Mouse (Mus musculus): ENCODE data around the gene Slc48a1. TPM values are rescaled to one million over a fixed set of nuclear protein-coding genes. Genes with fewer than 3 reads are reported as not detected.
A peak's percentile ranks its signal among the peaks of the same experiment; 100 is the strongest.

Gene Slc48a1
- polyA plus RNA-seq, 1 experiment from 2014 or later: 45.1 TPM

- WGBS (ENCODE audit: insufficient replicate concordance): 79% methylated on average over 1 of the region's 1 CpGs
- peaks cover 17% of the 10 kb centered on the region for H3K4me1 ChIP-seq (ENCODE audit: control insufficient read depth, insufficient read depth, low read length)
- no peak for ATAC-seq (replicated peaks; ENCODE audit: insufficient number of reproducible peaks, low FRiP score, low TSS enrichment)
- no peak overlapping the region for H3K27ac ChIP-seq (ENCODE audit: low read depth, low read length)
- no peaks in the 10 kb centered on the region for H3K36me3 ChIP-seq (ENCODE audit: control insufficient read depth, insufficient read depth, low read length)
- no peaks in the 10 kb centered on the region for H3K9me3 ChIP-seq (replicated peaks; ENCODE audit: control insufficient read depth, low read length)
- H3K4me3 ChIP-seq (ENCODE audit: low read depth, low read length): no peak overlapping the region
- H3K27me3 ChIP-seq (ENCODE audit: control insufficient read depth, insufficient read depth, low read length): no peaks in the 10 kb centered on the region
- no peak overlapping the region for H3K9ac ChIP-seq (ENCODE audit: low read depth, low read length)
- H3K4me2 ChIP-seq: no peak overlapping the region
These were observed 1.3 kb downstream of the Slc48a1 start for GRCm38 (mm10) chr15:97779576-97779975.

- 78% methylated on average over 12 of the region's 12 CpGs for WGBS (ENCODE audit: insufficient replicate concordance)
- Histone ChIP-seq H3K4me2 (no peak overlapping the region), H3K27ac (ENCODE audit: low read depth, low read length) (no peak overlapping the region), H3K27me3 (ENCODE audit: control insufficient read depth, insufficient read depth, low read length) (no peaks in the 10 kb centered on the region), H3K36me3 (ENCODE audit: control insufficient read depth, insufficient read depth, low read length) (no peaks in the 10 kb centered on the region), H3K9me3 (replicated peaks; ENCODE audit: control insufficient read depth, low read length) (no peaks in the 10 kb centered on the region), H3K4me3 (ENCODE audit: low read depth, low read length) (no peak overlapping the region), H3K9ac (ENCODE audit: low read depth, low read length) (no peak overlapping the region), H3K4me1 (ENCODE audit: control insufficient read depth, insufficient read depth, low read length) (peaks cover 15% of the 10 kb centered on the region; the same call in 1 of the 2 replicates)
- ATAC-seq (replicated peaks; ENCODE audit: insufficient number of reproducible peaks, low FRiP score, low TSS enrichment): no peak
These were observed 2.3 kb downstream of the Slc48a1 start for GRCm38 (mm10) chr15:97780611-97781031.

DNA sequence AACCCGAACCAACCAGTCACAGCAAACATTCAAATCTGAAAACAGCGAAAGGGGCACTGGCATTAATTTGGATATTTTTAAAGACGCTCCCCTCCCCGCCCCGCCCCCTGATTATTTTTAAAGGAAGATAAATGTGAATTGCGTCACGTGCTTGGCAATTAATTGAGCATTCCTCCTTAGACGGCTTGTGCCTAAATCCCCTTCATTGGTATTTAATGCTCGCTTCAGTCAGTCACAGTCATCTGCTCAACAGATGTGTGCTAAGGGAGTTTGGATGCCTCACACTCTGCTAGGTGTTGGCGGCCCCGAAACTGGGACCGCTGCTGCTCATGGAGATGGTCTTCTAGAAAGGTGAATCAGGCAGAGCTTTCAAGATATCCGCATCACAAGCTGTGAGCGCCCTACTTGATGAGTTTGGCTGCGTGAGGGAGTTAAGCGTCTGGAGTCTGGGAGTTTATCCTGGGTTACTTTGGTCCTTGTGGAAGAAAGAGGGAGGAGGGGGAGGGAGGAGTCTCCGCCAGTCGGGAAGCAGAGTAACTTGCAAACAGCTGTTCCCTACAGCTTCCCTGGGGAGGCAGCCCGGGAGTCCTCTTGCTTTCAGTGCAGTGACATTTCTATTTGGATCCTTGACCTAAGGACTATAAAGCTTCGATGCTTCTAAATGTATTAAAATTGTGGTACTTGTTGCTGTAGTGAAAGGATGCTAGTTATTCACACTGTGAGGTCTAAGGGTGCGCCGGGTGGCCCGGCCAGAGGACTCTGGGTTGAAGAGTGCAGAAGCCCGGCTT is 3.8 kb downstream of the Slc48a1 start:
- Histone ChIP-seq H3K27me3 (ENCODE audit: control insufficient read depth, insufficient read depth, low read length) (no peaks in the 10 kb centered on the region), H3K9ac (ENCODE audit: low read depth, low read length) (peak overlapping the region; percentile 52; the same call in 1 of the 2 replicates), H3K27ac (ENCODE audit: low read depth, low read length) (peak overlapping the region; percentile 29), H3K9me3 (replicated peaks; ENCODE audit: control insufficient read depth, low read length) (no peaks in the 10 kb centered on the region), H3K4me2 (peak overlapping the region; percentile 61), H3K4me3 (ENCODE audit: low read depth, low read length) (peak overlapping the region; percentile 24), H3K4me1 (ENCODE audit: control insufficient read depth, insufficient read depth, low read length) (peaks cover 19% of the 10 kb centered on the region; the same call in 1 of the 2 replicates), H3K36me3 (ENCODE audit: control insufficient read depth, insufficient read depth, low read length) (no peaks in the 10 kb centered on the region)
- no peak for ATAC-seq (replicated peaks; ENCODE audit: insufficient number of reproducible peaks, low FRiP score, low TSS enrichment)
- 6% methylated on average over 24 of the region's 24 CpGs for WGBS (ENCODE audit: insufficient replicate concordance)

DNA sequence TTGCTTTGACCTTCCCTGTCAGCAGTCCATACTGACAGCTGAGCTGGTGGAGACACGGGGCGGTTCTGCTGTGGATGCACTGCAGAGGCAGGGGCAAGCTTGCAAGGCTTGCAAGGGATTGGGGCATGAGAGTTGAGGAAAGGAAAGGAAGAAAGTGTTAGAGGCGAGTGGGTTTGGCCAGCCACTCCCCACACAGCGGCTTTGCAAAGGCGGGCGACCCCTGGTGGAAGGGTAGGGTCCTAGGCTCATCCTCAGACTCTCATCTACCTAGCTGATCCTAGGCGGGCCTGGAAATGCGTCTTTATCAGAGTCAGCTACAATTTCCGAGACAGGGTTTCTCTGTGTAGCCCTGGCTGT is 4.4 kb downstream of the Slc48a1 start:
- Histone ChIP-seq H3K36me3 (ENCODE audit: control insufficient read depth, insufficient read depth, low read length) (no peaks in the 10 kb centered on the region), H3K27ac (ENCODE audit: low read depth, low read length) (peak overlapping the region; percentile 29; the same call in 1 of the 2 replicates), H3K4me3 (ENCODE audit: low read depth, low read length) (peak overlapping the region; percentile 24), H3K27me3 (ENCODE audit: control insufficient read depth, insufficient read depth, low read length) (no peaks in the 10 kb centered on the region), H3K9me3 (replicated peaks; ENCODE audit: control insufficient read depth, low read length) (no peaks in the 10 kb centered on the region), H3K4me2 (peak overlapping the region; percentile 61), H3K9ac (ENCODE audit: low read depth, low read length) (no peak overlapping the region), H3K4me1 (ENCODE audit: control insufficient read depth, insufficient read depth, low read length) (peaks cover 19% of the 10 kb centered on the region; the same call in 1 of the 2 replicates)
- WGBS (ENCODE audit: insufficient replicate concordance): 1% methylated on average over 9 of the region's 9 CpGs
- ATAC-seq (replicated peaks; ENCODE audit: insufficient number of reproducible peaks, low FRiP score, low TSS enrichment): no peak

DNA sequence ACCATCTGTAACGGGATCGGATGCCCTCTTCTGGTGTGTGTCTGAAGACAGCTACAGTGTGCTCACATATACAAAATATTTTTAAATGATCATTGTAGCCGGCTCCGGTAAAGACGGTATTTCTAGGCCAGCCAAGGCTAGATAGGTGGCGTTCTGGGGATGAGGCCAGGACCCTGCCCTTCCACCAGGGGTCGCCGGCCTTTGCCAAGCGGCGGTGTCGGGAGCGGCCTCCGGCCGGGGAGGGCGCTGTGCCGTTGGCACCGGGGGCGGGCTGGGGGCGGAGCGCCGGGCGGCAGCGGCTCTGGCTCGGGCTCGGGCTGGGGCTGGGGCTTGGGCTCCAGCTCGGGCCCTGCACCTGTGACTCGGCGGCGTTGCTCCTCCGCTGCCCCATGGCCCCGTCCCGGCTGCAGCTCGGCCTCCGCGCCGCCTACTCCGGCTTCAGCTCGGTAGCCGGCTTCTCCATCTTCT is 5.8 kb downstream of the Slc48a1 start:
- Histone ChIP-seq H3K27me3 (ENCODE audit: control insufficient read depth, insufficient read depth, low read length) (no peaks in the 10 kb centered on the region), H3K4me3 (ENCODE audit: low read depth, low read length) (peak overlapping the region; percentile 91), H3K36me3 (ENCODE audit: control insufficient read depth, insufficient read depth, low read length) (no peaks in the 10 kb centered on the region), H3K4me1 (ENCODE audit: control insufficient read depth, insufficient read depth, low read length) (peaks cover 18% of the 10 kb centered on the region; the same call in 1 of the 2 replicates), H3K9me3 (replicated peaks; ENCODE audit: control insufficient read depth, low read length) (no peaks in the 10 kb centered on the region), H3K27ac (ENCODE audit: low read depth, low read length) (peak overlapping the region; percentile 35; the same call in 1 of the 2 replicates), H3K4me2 (peak overlapping the region; percentile 93), H3K9ac (ENCODE audit: low read depth, low read length) (peak overlapping the region; percentile 87)
- 4% methylated on average over 39 of the region's 39 CpGs for WGBS (ENCODE audit: insufficient replicate concordance)
- peak; percentile 79 for ATAC-seq (replicated peaks; ENCODE audit: insufficient number of reproducible peaks, low FRiP score, low TSS enrichment)

DNA sequence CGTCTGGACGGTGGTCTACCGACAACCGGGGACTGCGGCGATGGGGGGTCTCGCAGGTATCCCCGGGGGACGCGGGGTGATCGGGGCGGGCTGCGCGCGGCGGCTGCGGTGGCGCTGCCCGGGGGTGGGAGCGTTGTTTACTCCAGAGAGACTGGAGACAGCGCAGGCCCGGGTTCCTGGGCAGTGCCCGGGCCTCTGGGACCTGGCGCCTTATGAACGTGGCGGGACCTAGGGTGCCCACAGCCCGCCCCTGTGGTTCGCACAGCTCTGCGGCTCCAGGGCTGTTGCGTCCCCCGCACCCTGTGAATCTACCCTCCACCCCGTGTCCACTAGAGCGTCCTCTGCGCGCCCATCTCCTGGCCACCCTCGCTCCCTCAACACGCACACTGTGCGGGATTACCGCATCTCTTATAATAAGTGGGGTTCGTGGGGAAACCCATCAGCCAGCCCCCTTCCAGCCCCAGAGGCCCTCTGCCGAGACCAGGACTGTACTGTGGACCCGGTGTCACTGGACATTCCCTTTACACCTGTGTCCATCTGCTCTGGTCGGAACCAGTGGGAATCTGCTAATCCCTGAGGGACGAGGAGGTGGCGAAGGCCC is 6.3 kb downstream of the Slc48a1 start:
- peak overlapping the region; percentile 91 for H3K4me3 ChIP-seq (ENCODE audit: low read depth, low read length)
- no peaks in the 10 kb centered on the region for H3K27me3 ChIP-seq (ENCODE audit: control insufficient read depth, insufficient read depth, low read length)
- peak overlapping the region; percentile 87 for H3K9ac ChIP-seq (ENCODE audit: low read depth, low read length)
- peaks cover 18% of the 10 kb centered on the region; the same call in 1 of the 2 replicates for H3K4me1 ChIP-seq (ENCODE audit: control insufficient read depth, insufficient read depth, low read length)
- peak; percentile 46 for ATAC-seq (replicated peaks; ENCODE audit: insufficient number of reproducible peaks, low FRiP score, low TSS enrichment)
- H3K27ac ChIP-seq (ENCODE audit: low read depth, low read length): peak overlapping the region; percentile 35; the same call in 1 of the 2 replicates
- no peaks in the 10 kb centered on the region for H3K36me3 ChIP-seq (ENCODE audit: control insufficient read depth, insufficient read depth, low read length)
- H3K9me3 ChIP-seq (replicated peaks; ENCODE audit: control insufficient read depth, low read length): no peaks in the 10 kb centered on the region
- 8% methylated on average over 45 of the region's 45 CpGs for WGBS (ENCODE audit: insufficient replicate concordance)
- H3K4me2 ChIP-seq: peak overlapping the region; percentile 93

- no peak overlapping the region; the same call in 1 of the 2 replicates for H3K4me3 ChIP-seq (ENCODE audit: low read depth, low read length)
- peaks cover 14% of the 10 kb centered on the region; the same call in 1 of the 2 replicates for H3K4me1 ChIP-seq (ENCODE audit: control insufficient read depth, insufficient read depth, low read length)
- no peak for ATAC-seq (replicated peaks; ENCODE audit: insufficient number of reproducible peaks, low FRiP score, low TSS enrichment)
- peak overlapping the region; percentile 17 for H3K4me2 ChIP-seq
- H3K9me3 ChIP-seq (replicated peaks; ENCODE audit: control insufficient read depth, low read length): no peaks in the 10 kb centered on the region
- no peaks in the 10 kb centered on the region for H3K36me3 ChIP-seq (ENCODE audit: control insufficient read depth, insufficient read depth, low read length)
- H3K27me3 ChIP-seq (ENCODE audit: control insufficient read depth, insufficient read depth, low read length): no peaks in the 10 kb centered on the region
- no peak overlapping the region for H3K9ac ChIP-seq (ENCODE audit: low read depth, low read length)
- 62% methylated on average over 9 of the region's 9 CpGs for WGBS (ENCODE audit: insufficient replicate concordance)
- peak overlapping the region; percentile 51; the same call in 1 of the 2 replicates for H3K27ac ChIP-seq (ENCODE audit: low read depth, low read length)
These were observed 7.6 kb downstream of the Slc48a1 start for GRCm38 (mm10) chr15:97785731-97786411.

Data from heart, embryonic 11.5 days (tissue).